Mouse (Mus musculus) naive thymus-derived CD4-positive, alpha-beta T cell, adult 5 months (primary cell): ENCODE data around the gene Tmem47. TPM values are rescaled to one million over a fixed set of nuclear protein-coding genes. Genes with fewer than 3 reads are reported as not detected.

ENCODE experiments used
- polyA plus RNA-seq: library from polyadenylated mRNA; unstranded; fragments of 100-300 nt; shearing (Covaris generic); gene quantifications from one replicate; pipeline ENCODE4 v1.2.1, GENCODE M21; 2017

Gene Tmem47
- polyA plus RNA-seq, result not detected

DNA sequence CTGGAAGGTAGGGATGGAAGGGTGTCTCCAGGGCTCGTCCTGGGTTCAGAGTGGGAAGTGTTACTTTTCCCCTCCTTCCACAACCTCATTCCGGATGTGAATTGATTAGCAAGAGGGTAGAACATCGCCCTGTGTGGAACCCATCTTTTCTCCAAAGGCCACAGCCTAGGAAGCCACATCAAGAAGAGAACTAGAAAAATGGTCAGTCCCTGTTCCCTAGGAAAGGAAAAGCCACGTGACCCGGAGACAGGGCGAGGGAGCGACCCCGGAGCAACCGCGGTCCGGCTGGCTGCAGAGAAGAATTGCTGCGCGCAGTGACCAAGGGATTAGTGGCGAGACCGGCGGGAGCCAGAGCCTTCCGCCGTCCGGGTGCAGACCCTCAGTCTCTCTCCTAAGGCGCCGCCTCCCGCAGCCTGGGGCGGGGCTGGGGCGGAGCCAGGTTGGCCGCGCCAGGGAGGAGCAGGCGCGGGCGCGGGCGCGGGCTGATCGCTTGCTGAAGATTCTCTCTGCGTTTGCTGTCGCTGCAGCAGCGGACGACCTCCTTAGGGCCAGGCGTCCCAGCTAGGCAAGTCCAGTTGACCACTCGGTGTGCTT is at the start of gene Tmem47:
TSS of gene Tmem47 (plus strand) at position 489 of the 594 bp plus-strand sequence.

